Mouse (Mus musculus): Measurements from ENCODE around the gene Col6a6. TPM values are rescaled to one million over a fixed set of nuclear protein-coding genes. Genes with fewer than 3 reads are reported as not detected.
"Not testable (repeated sequence)": the region's sequence is repeated elsewhere in the genome, so short reads cannot be mapped to it uniquely, and the experiment has no call there.

Col6a6 gene
- polyA plus RNA-seq, 1 experiment from 2014 or later: 1.9 TPM

DNA sequence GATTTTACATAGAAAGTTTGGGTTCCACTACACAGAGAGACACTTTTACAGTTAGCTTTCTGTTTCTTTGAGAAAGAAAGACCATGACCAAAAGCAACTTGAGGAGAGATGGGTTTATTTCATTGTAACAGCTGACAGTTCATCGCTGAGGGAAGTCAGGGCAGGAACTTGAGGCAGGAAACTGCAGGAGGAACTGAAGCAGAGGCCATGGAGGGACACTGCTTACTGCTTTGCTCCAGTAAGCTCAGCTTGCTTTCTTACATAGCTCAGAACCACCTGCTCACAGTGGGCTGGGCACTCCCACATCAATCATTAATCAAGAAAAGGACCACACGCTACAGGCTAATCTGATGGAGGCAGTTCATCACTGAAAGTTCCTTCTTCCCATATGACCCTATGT is 171.8 kb downstream of the Col6a6 start:
- 65% methylated on average over 2 of the region's 2 CpGs for WGBS
- H3K27ac ChIP-seq: no peak overlapping the region
- no peaks in the 10 kb centered on the region for H3K4me1 ChIP-seq
- H3K4me2 ChIP-seq: no peak overlapping the region
- H3K9ac ChIP-seq: no peak overlapping the region
- no peaks in the 10 kb centered on the region for H3K27me3 ChIP-seq (replicated peaks)
- H3K4me3 ChIP-seq (replicated peaks): no peak overlapping the region
- no peak for ATAC-seq (ENCODE audit: insufficient read depth, low FRiP score, low read depth)
- H3K36me3 ChIP-seq: peaks cover 22% of the 10 kb centered on the region
- no peaks in the 10 kb centered on the region for H3K9me3 ChIP-seq

DNA sequence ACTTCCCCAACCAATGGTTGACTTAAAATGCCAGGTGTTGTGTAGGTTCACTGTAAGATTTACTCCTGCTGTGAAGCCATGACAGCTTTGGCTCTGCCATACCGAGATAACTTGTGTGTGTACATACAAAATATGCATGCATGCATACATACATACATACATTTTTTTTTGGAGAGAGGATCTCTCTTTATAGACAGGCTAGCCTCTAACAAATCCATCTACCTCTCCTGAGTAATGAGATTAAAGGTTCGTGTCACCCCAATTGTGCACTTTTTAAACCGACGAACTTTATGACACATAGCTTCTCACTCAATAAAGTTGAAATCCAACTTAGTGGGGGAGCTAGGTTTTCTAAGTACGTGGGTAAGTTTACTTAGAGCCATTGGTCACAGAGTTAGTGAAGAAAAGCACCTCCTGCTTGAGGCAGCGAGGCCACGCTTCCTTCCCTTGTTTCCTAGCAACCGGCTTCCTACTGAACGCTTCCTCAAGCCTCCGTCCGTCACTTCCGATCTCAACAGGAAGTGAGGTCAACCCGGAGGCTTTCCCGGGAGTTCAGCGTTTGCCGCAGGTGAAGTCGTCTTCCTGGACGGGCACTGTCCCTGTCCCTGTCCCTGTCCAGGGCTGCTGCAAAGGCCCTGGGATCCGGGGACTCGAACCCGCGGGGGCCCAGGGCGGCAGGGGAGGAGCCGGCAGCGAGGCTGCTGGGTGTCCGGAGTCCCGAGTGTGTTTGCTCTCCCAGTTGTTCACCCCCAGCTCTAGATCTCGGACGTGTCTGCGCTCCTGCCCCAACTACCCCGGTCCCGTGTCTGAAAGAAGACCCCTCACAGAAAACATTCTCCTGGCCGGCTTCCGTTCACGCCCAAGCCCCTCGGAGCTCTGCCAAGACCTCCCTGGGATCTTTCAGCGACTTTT is 185.2 kb downstream of the Col6a6 start, which contains the start of gene Pik3r4:
TSS of gene Pik3r4 (plus strand) at position 519 of the 912 bp plus-strand sequence.
- WGBS: 4% methylated on average over 37 of the region's 37 CpGs
- Histone ChIP-seq H3K36me3 (peaks cover 7% of the 10 kb centered on the region; the same call in 1 of the 2 replicates), H3K9me3 (no peaks in the 10 kb centered on the region), H3K9ac (peak within 1 kb of the TSS; percentile 84), H3K4me2 (peak within 1 kb of the TSS; percentile 67), H3K4me1 (0 out of 2 replicates have a peak, but pooled peaks cover 5% of the 10 kb centered on the region), H3K4me3 (replicated peaks) (peak within 1 kb of the TSS; percentile 97), H3K27me3 (replicated peaks) (no peaks in the 10 kb centered on the region), H3K27ac (peak within 1 kb of the TSS; percentile 67)
- ATAC-seq (ENCODE audit: insufficient read depth, low FRiP score, low read depth): peak; percentile 91

DNA sequence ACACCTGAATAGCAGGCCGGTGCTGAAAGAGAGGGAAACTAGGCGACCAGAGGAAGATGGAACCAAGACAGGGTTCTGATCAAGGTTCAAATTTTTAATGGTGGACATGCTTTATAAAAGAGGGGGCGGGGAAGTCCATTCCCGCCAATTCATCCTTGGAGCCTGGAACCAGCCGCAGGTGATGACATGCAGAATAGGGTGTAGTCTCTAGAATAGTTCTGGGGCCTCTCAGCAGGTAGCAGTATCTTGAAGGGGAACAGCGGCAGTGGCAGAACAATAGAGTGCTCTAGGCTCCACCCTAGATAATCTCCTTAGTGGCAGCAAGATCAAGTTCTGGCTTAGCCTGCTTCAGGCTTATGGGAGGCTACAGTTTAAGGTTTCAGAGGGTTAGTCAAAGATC is 186.6 kb downstream of the Col6a6 start:
- not testable (repeated sequence) for ATAC-seq (ENCODE audit: insufficient read depth, low FRiP score, low read depth); H3K4me2 ChIP-seq; H3K27me3 ChIP-seq (replicated peaks); H3K4me1 ChIP-seq; H3K9ac ChIP-seq; H3K9me3 ChIP-seq; H3K4me3 ChIP-seq (replicated peaks); H3K27ac ChIP-seq; H3K36me3 ChIP-seq
- WGBS: 79% methylated on average over 6 of the region's 6 CpGs

Other genes with a start within 250 kb of the Col6a6 start
- 17.2 and 19.7 TPM in 2 replicates for gene Pik3r4, start 185.2 kb downstream of the Col6a6 start, polyA plus RNA-seq (2015; fragmentation: Nextera tagmentation; extraction: Ambion mirVana)
- gene Col6a5, start 132.5 kb upstream of the Col6a6 start, polyA plus RNA-seq (2015; fragmentation: Nextera tagmentation; extraction: Ambion mirVana): 2.8 and 2.9 TPM in 2 replicates

All from stomach, embryonic 15.5 days (tissue).